Mouse (Mus musculus) hindbrain, embryonic 16.5 days (tissue): ENCODE data around the gene Atp1b3. TPM values are rescaled to one million over a fixed set of nuclear protein-coding genes. Genes with fewer than 3 reads are reported as not detected.

Source experiments
- ATAC-seq: fragments of 200-750 bp; cut with Nextera tagmentation; 2 replicates; pipeline ENCODE4 v1.8.0; 2017; ENCODE audit warnings: moderate TSS enrichment, moderate library complexity
- H3K27ac ChIP-seq: fragments of 300-500 bp; sonication (generic); 2 replicates; pipeline ENCODE4 v1.5.1; 2014; ENCODE audit warnings: low read depth, mild to moderate bottlenecking, control low read depth, low read length, moderate library complexity
- H3K27me3 ChIP-seq: fragments of 300-500 bp; sonication (generic); replicated peaks from 2 replicates; pipeline ENCODE4 v1.6.1; 2014; ENCODE audit warnings: low read length; ENCODE audit not compliant: control insufficient read depth, insufficient read depth
- H3K36me3 ChIP-seq: fragments of 300-500 bp; sonication (generic); 2 replicates; pipeline ENCODE4 v1.6.1; 2014; ENCODE audit warnings: mild to moderate bottlenecking, low read length, moderate library complexity, mixed read lengths; ENCODE audit not compliant: control insufficient read depth, insufficient read depth
- H3K4me1 ChIP-seq: fragments of 300-500 bp; sonication (generic); 2 replicates; pipeline ENCODE4 v1.6.1; 2014; ENCODE audit warnings: low read depth, low read length; ENCODE audit not compliant: control insufficient read depth, insufficient read depth
- H3K4me2 ChIP-seq: fragments of 300-500 bp; sonication (generic); 2 replicates; pipeline ENCODE4 v1.6.1; 2014; ENCODE audit warnings: mild to moderate bottlenecking, low read length, control low read depth, moderate library complexity
- H3K4me3 ChIP-seq: fragments of 300-500 bp; sonication (generic); 2 replicates; pipeline ENCODE4 v1.5.1; 2014; ENCODE audit warnings: mild to moderate bottlenecking, low read length, control low read depth, moderate library complexity
- H3K9ac ChIP-seq: fragments of 300-500 bp; sonication (generic); 2 replicates; pipeline ENCODE4 v1.6.1; 2014; ENCODE audit warnings: low read depth, mild to moderate bottlenecking, control low read depth, low read length, moderate library complexity
- H3K9me3 ChIP-seq: fragments of 300-500 bp; sonication (generic); 2 replicates; pipeline ENCODE4 v1.6.1; 2014; ENCODE audit warnings: mild to moderate bottlenecking, low read length, moderate library complexity; ENCODE audit not compliant: control insufficient read depth
- WGBS: fragments of 180-500 bp; shearing (Covaris S2); extraction: QIAGEN DNeasy Blood & Tissue Kit; methylation state at CpG from one replicate; pipeline ENCODE4 v1.1.7; 2014; 5-methylcytosine and 5-hydroxymethylcytosine counted together
- polyA plus RNA-seq: library from polyadenylated mRNA; unstranded; fragments of >200 nt; fragmentation: Nextera tagmentation; extraction: Ambion mirVana; gene quantifications from 2 replicates; pipeline ENCODE4 v1.2.1, GENCODE M21; 2015

Gene Atp1b3
- polyA plus RNA-seq, 1 experiment from 2014 or later, result 199 TPM

- 95% methylated on average over 5 of the region's 5 CpGs for WGBS
- Histone ChIP-seq H3K4me3 (no peak overlapping the region), H3K27ac (no peak overlapping the region), H3K9me3 (no peaks in the 10 kb centered on the region), H3K4me1 (0 out of 2 replicates have a peak, but pooled peaks cover 2% of the 10 kb centered on the region), H3K9ac (no peak overlapping the region), H3K4me2 (no peak overlapping the region), H3K36me3 (peaks cover 5% of the 10 kb centered on the region; the same call in 1 of the 2 replicates), H3K27me3 (no peaks in the 10 kb centered on the region)
- ATAC-seq, result no peak
Observed at GRCm38 (mm10) chr9:96319333-96319732, 44.9 kb downstream of the Atp1b3 start.

DNA sequence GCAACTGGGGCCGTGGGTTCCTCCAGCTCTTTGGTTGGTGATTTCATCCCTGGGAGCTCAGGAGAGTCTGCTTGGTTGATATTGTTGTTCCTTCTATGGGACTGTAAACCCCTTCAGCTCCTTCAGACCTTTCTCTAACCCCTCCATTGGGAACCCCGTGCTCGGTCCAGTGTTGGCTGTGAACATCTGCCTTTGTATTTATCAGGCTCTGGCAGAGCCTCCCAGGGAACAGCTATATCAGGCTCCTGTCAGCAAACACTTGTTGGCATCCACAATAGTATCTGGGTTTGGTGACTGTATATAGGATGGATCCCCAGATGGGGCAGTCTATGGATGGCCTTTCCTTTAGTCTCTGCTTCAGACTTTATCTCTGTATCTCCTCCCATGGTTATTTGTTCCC lies 52.2 kb downstream of the Atp1b3 start:
- peaks cover 9% of the 10 kb centered on the region; the same call in 1 of the 2 replicates for H3K36me3 ChIP-seq

DNA sequence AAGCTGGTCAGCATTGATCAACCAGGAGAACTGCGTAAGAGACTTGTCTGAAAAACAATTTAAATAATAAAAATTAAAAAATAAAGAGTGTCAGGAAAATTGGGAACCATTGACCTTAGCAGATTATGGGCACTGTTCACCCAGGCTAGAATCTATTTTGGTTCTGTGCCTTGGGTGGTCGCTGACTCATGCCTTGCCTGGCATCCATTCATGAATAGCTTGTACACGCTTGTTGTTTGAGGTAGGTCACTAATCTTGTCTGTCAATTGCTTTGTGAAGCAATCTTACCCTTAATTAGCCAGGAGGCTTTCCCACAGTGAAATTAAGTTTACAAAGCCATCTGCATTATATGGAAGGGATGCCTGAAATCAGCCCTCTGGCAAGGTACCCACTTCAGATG lies 55.4 kb downstream of the Atp1b3 start:
- Histone ChIP-seq H3K4me1 (no peaks in the 10 kb centered on the region), H3K36me3 (peaks cover 9% of the 10 kb centered on the region; the same call in 1 of the 2 replicates), H3K4me3 (no peak overlapping the region), H3K27ac (no peak overlapping the region), H3K4me2 (no peak overlapping the region), H3K27me3 (no peaks in the 10 kb centered on the region), H3K9me3 (no peaks in the 10 kb centered on the region), H3K9ac (no peak overlapping the region)
- 64% methylated on average over 3 of the region's 3 CpGs for WGBS
- no peak for ATAC-seq

More for the DNA sequence above, 52.2 kb downstream of the Atp1b3 start:
- Histone ChIP-seq H3K9me3 (no peaks in the 10 kb centered on the region), H3K27me3 (no peaks in the 10 kb centered on the region), H3K27ac (no peak overlapping the region), H3K4me1 (no peaks in the 10 kb centered on the region), H3K4me2 (no peak overlapping the region), H3K4me3 (no peak overlapping the region), H3K9ac (no peak overlapping the region)
- WGBS, result 95% methylated on average over 3 of the region's 3 CpGs
- ATAC-seq, result no peak

- no peak overlapping the region for H3K4me3 ChIP-seq
- H3K36me3 ChIP-seq, result peaks cover 14% of the 10 kb centered on the region; the same call in 1 of the 2 replicates
- no peaks in the 10 kb centered on the region for H3K4me1 ChIP-seq
- H3K9me3 ChIP-seq, result no peaks in the 10 kb centered on the region
- H3K27me3 ChIP-seq, result no peaks in the 10 kb centered on the region
- H3K27ac ChIP-seq, result no peak overlapping the region
- no peak overlapping the region for H3K4me2 ChIP-seq
- 97% methylated on average over 3 of the region's 3 CpGs for WGBS
- H3K9ac ChIP-seq, result no peak overlapping the region
- no peak for ATAC-seq
Observed at GRCm38 (mm10) chr9:96299324-96300008, 64.8 kb downstream of the Atp1b3 start.

- Histone ChIP-seq H3K4me1 (no peaks in the 10 kb centered on the region), H3K4me3 (no peak overlapping the region), H3K9me3 (no peaks in the 10 kb centered on the region), H3K4me2 (no peak overlapping the region), H3K9ac (no peak overlapping the region), H3K27me3 (no peaks in the 10 kb centered on the region), H3K36me3 (peaks cover 3% of the 10 kb centered on the region; the same call in 1 of the 2 replicates), H3K27ac (no peak overlapping the region)
- no peak for ATAC-seq
- WGBS, result 97% methylated on average over 7 of the region's 7 CpGs
Observed at GRCm38 (mm10) chr9:96292144-96292543, 72.1 kb downstream of the Atp1b3 start.

GRCm38 (mm10) chr9:96284916-96285315 lies 79.3 kb downstream of the Atp1b3 start:
- H3K27me3 ChIP-seq, result no peaks in the 10 kb centered on the region
- ATAC-seq, result no peak
- no peak overlapping the region for H3K4me3 ChIP-seq
- H3K36me3 ChIP-seq, result no peaks in the 10 kb centered on the region
- no peak overlapping the region for H3K9ac ChIP-seq
- no peaks in the 10 kb centered on the region for H3K4me1 ChIP-seq
- H3K27ac ChIP-seq, result no peak overlapping the region
- no peaks in the 10 kb centered on the region for H3K9me3 ChIP-seq
- 40% methylated on average over 1 of the region's 1 CpGs for WGBS
- no peak overlapping the region for H3K4me2 ChIP-seq

Other genes with a start within 250 kb of the Atp1b3 start
- 2.7 and 3.0 TPM in 2 replicates for gene Gk5, start 245.1 kb downstream of the Atp1b3 start, polyA plus RNA-seq
- gene Tfdp2, start 168.2 kb downstream of the Atp1b3 start, polyA plus RNA-seq, result 14.9 and 17.1 TPM in 2 replicates
- gene Rnf7, start 114.2 kb upstream of the Atp1b3 start, polyA plus RNA-seq, result 209 TPM in 2 replicates
- gene Gm28729, start 160.8 kb upstream of the Atp1b3 start, polyA plus RNA-seq, result 0.33 and 0.36 TPM in 2 replicates